Mouse (Mus musculus): ENCODE measurements around the gene Tesk1.
"Not testable (repeated sequence)": the region's sequence is repeated elsewhere in the genome, so short reads cannot be mapped to it uniquely, and the experiment has no call there.

Tesk1 gene

GRCm38 (mm10) chr4:43453413-43453812, 11.7 kb downstream of the Tesk1 start:
- no peak for DNase-seq (ENCODE audit: low read depth)

- DNase-seq (ENCODE audit: low read depth): no peak
These were observed 12.5 kb downstream of the Tesk1 start, which contains the start of gene Cd72 for GRCm38 (mm10) chr4:43454041-43454836. Cd72 (minus strand) TSS chr4:43454628.

GRCm38 (mm10) chr4:43456470-43456869, 14.7 kb downstream of the Tesk1 start:
- no peak for DNase-seq (ENCODE audit: low read depth)

- no peak for DNase-seq (ENCODE audit: low read depth)
These were observed 15.4 kb downstream of the Tesk1 start for GRCm38 (mm10) chr4:43457124-43457523.

GRCm38 (mm10) chr4:43463102-43463501, 21.4 kb downstream of the Tesk1 start:
- DNase-seq (ENCODE audit: low read depth): no peak

GRCm38 (mm10) chr4:43465935-43466334, 24.2 kb downstream of the Tesk1 start:
- DNase-seq (ENCODE audit: low read depth): no peak

- DNase-seq (ENCODE audit: low read depth): no peak
These were observed 25.1 kb downstream of the Tesk1 start for GRCm38 (mm10) chr4:43466872-43467271.

GRCm38 (mm10) chr4:43470301-43470700, 28.6 kb downstream of the Tesk1 start:
- DNase-seq (ENCODE audit: low read depth): no peak

GRCm38 (mm10) chr4:43473636-43474035, 31.9 kb downstream of the Tesk1 start:
- no peak for DNase-seq (ENCODE audit: low read depth)

- no peak for DNase-seq (ENCODE audit: low read depth)
These were observed 34.9 kb downstream of the Tesk1 start for GRCm38 (mm10) chr4:43476604-43477003.

- peak; percentile 63 for DNase-seq (ENCODE audit: low read depth)
These were observed 36.3 kb downstream of the Tesk1 start for GRCm38 (mm10) chr4:43477857-43478533.

GRCm38 (mm10) chr4:43478534-43478858, 36.8 kb downstream of the Tesk1 start:
- no peak for DNase-seq (ENCODE audit: low read depth)

- DNase-seq (ENCODE audit: low read depth): no peak
These were observed 37.4 kb downstream of the Tesk1 start for GRCm38 (mm10) chr4:43478906-43479832.

GRCm38 (mm10) chr4:43480985-43481384, 39.2 kb downstream of the Tesk1 start:
- DNase-seq (ENCODE audit: low read depth): no peak

GRCm38 (mm10) chr4:43481894-43482456, 40.2 kb downstream of the Tesk1 start:
- DNase-seq (ENCODE audit: low read depth): no peak

GRCm38 (mm10) chr4:43482591-43482990, 40.9 kb downstream of the Tesk1 start:
- DNase-seq (ENCODE audit: low read depth): no peak

- DNase-seq (ENCODE audit: low read depth): no peak
These were observed 41.9 kb downstream of the Tesk1 start, which contains the start of gene Sit1 for GRCm38 (mm10) chr4:43483535-43484091. Sit1 (minus strand) TSS chr4:43483734.

GRCm38 (mm10) chr4:43485666-43486065, 43.9 kb downstream of the Tesk1 start:
- not testable (repeated sequence) for DNase-seq (ENCODE audit: low read depth)

GRCm38 (mm10) chr4:43489611-43490010, 47.9 kb downstream of the Tesk1 start:
- no peak for DNase-seq (ENCODE audit: low read depth)

- no peak for DNase-seq (ENCODE audit: low read depth)
These were observed 49.1 kb downstream of the Tesk1 start for GRCm38 (mm10) chr4:43490801-43491200.

GRCm38 (mm10) chr4:43492101-43492820, 50.5 kb downstream of the Tesk1 start:
- no peak for DNase-seq (ENCODE audit: low read depth)
